Mouse (Mus musculus) midbrain, embryonic 11.5 days (tissue): ENCODE measurements at regions not wholly inside any gene's neighbourhood (a gene's known extent, or its start where the extent isn't known, plus 50 kb on each side); places are given as distances from the start of the nearest gene placed in this dataset.

Experiments used
- ATAC-seq: fragments of 200-750 bp; cut with Nextera tagmentation; 2 replicates; pipeline ENCODE4 v1.8.0; 2017; ENCODE audit warnings: moderate TSS enrichment, moderate library complexity; ENCODE audit not compliant: low FRiP score
- DNase-seq: peaks from one replicate; pipeline ENCODE4 v3.0.0; 2015; ENCODE audit warnings: low spot score; ENCODE audit errors: missing footprints
- H3K27ac ChIP-seq: fragments of 300-500 bp; sonication (generic); 2 replicates; pipeline ENCODE4 v1.5.1; 2014; ENCODE audit warnings: low read depth, low read length
- H3K27me3 ChIP-seq: fragments of 300-500 bp; sonication (generic); 2 replicates; pipeline ENCODE4 v1.6.1; 2014; ENCODE audit warnings: mild to moderate bottlenecking, low read length, moderate library complexity, mixed read lengths; ENCODE audit not compliant: control insufficient read depth, insufficient read depth
- H3K36me3 ChIP-seq: fragments of 300-500 bp; sonication (generic); 2 replicates; pipeline ENCODE4 v1.6.1; 2014; ENCODE audit warnings: mild to moderate bottlenecking, low read length, moderate library complexity, mixed read lengths; ENCODE audit not compliant: control insufficient read depth, insufficient read depth
- H3K4me1 ChIP-seq: fragments of 300-500 bp; sonication (generic); 2 replicates; pipeline ENCODE4 v1.6.1; 2014; ENCODE audit warnings: low read length; ENCODE audit not compliant: control insufficient read depth, insufficient read depth
- H3K4me2 ChIP-seq: fragments of 300-500 bp; sonication (generic); 2 replicates; pipeline ENCODE4 v1.6.1; 2014; ENCODE audit warnings: mild to moderate bottlenecking, moderate library complexity
- H3K4me3 ChIP-seq: fragments of 300-500 bp; sonication (generic); 2 replicates; pipeline ENCODE4 v1.5.1; 2014; ENCODE audit warnings: low read depth, low read length
- H3K9ac ChIP-seq: fragments of 300-500 bp; sonication (generic); 2 replicates; pipeline ENCODE4 v1.6.1; 2014; ENCODE audit warnings: low read length
- H3K9me3 ChIP-seq: fragments of 300-500 bp; sonication (generic); 2 replicates; pipeline ENCODE4 v1.6.1; 2016; ENCODE audit warnings: low read length; ENCODE audit not compliant: control insufficient read depth
- WGBS: fragments of 180-500 bp; shearing (Covaris S2); extraction: QIAGEN DNeasy Blood & Tissue Kit; methylation state at CpG from one replicate; pipeline ENCODE4 v1.1.7; 2014; 5-methylcytosine and 5-hydroxymethylcytosine counted together

DNA sequence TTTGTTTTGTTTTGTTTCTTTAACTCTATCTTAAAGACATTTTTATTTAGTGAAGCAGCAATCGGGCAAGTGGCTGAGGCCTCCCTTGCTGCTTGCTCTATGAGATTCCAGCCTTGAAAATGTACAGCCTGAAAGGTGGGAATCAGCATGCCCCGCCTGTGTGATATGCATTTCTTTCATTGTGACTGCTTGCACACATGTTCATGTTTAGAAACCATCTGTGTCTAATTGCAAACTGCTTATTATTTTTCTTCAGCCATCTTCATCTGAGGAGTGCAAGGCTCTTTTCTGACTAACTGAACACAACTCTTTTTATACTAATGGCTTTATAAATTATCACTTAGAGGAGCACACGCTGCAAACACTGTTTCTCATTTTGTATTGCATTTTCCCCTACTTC is 449.0 kb upstream of the Sptlc3 start:
- Histone ChIP-seq H3K27ac (no peak overlapping the region), H3K4me2 (no peak overlapping the region), H3K27me3 (no peaks in the 10 kb centered on the region), H3K4me1 (no peaks in the 10 kb centered on the region), H3K9ac (no peak overlapping the region), H3K36me3 (no peaks in the 10 kb centered on the region), H3K9me3 (no peaks in the 10 kb centered on the region), H3K4me3 (no peak overlapping the region)
- 78% methylated on average over 3 of the region's 3 CpGs for WGBS
- ATAC-seq = no peak
- DNase-seq = no peak

DNA sequence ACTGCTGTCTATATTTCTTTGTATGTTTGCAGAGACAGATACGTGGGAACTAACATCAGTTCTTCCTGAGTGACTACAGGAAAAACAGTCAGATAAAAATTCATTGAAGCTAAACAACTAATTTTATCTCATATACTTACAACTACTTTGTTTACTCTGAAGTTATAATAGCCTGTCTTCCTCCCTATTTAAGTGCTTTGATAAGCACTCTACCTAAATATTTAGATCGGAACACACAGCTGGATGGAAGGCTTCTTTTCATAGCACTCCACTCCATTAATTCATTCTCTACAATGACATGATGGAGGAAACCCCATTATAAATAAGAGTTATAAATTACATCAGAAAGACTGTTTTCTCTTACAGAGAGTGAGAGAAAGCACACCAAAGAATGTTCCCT is 438.5 kb upstream of the Sptlc3 start:
- Histone ChIP-seq H3K9me3 (no peaks in the 10 kb centered on the region), H3K4me2 (no peak overlapping the region), H3K9ac (no peak overlapping the region), H3K27ac (no peak overlapping the region), H3K36me3 (no peaks in the 10 kb centered on the region), H3K27me3 (no peaks in the 10 kb centered on the region), H3K4me1 (no peaks in the 10 kb centered on the region), H3K4me3 (no peak overlapping the region)
- WGBS = 89% methylated on average over 2 of the region's 2 CpGs
- ATAC-seq (no peak), DNase-seq (no peak)

DNA sequence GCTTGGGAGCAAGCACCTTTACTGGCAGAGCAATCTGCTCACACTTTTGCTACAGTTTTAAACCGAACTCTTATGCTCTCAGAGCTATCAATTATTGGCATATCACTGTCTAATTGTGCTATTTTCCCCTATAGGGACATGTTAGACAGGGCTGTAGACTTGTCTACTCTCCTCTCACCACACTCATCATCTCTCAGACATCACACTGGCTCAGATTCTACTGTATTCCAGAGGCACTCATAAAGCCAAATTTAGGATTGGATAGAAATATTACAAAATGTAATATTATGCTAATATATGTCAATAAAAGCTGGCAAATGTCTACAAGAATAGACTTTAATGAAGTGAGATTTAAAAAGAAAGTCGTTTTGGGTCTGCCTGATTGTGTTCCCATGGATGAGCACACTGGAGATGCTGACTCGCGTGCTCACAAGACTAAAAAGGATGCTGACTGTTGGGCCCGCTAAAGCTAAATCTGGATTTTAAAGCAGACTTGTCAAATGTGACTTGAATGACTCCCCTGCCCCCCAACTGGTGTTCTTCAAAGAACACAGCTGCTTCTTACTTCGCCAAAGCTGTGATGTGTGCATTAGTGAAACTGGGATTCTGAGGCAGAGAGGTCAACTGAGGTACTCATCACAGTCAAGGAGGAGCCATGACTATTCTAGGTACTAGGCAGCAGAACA is 424.3 kb upstream of the Sptlc3 start:
- no peak overlapping the region for H3K4me2 ChIP-seq
- H3K27me3 ChIP-seq = no peaks in the 10 kb centered on the region
- H3K9ac ChIP-seq = no peak overlapping the region
- WGBS = 84% methylated on average over 6 of the region's 6 CpGs
- no peak overlapping the region for H3K4me3 ChIP-seq
- no peaks in the 10 kb centered on the region for H3K36me3 ChIP-seq
- ATAC-seq = no peak
- no peaks in the 10 kb centered on the region for H3K4me1 ChIP-seq
- no peaks in the 10 kb centered on the region for H3K9me3 ChIP-seq
- DNase-seq = no peak
- H3K27ac ChIP-seq = no peak overlapping the region

DNA sequence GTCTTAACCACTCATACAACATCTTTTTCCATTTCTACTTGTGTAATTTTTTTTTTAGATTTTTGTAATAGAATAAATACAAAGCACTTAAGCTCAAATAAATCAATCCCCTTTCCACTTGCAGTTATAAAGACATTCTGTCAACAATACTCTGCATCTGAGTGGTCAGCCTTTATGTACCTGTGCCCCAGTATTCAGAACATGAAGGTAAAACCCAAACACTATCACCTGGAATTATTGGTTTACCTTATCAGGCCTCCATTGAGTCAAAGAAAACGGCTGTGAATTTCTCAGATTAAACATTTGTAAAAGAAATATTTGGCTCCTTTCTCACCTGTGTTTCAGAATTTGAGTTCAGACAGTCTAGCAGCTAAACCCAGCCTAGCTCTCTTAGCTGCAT is 422.0 kb upstream of the Sptlc3 start:
- Histone ChIP-seq H3K4me1 (no peaks in the 10 kb centered on the region), H3K27me3 (no peaks in the 10 kb centered on the region), H3K4me3 (no peak overlapping the region), H3K9me3 (no peaks in the 10 kb centered on the region), H3K4me2 (no peak overlapping the region), H3K27ac (no peak overlapping the region), H3K36me3 (no peaks in the 10 kb centered on the region), H3K9ac (no peak overlapping the region)
- 64% methylated on average over 1 of the region's 1 CpGs for WGBS
- ATAC-seq (no peak), DNase-seq (no peak)

DNA sequence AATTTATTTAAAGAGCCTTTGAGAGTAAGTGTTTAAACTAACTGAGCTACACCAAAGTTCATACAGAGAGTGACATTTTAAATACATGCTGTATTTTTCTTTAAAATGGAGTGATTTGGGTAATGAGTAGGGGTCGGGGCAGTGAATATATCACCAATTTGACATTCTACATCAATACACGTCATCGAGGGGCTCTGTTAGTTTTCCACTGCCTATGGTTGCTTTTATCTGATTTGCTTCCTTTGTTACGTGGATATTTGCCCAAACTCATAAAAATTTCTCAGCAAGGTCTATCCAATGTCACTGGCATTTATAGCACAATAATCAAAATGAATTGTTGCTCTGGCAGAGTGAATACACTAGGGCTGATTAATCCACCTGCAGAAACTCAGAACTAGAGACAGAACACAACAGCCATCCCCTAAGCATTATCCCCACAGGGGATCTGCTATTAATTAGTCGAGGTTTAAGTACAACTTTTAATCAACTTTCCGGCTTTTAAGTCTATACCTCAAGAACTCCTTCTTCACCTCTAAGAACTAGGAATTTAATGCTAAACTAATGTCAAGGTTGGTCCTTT is 400.1 kb upstream of the Sptlc3 start:
- DNase-seq (no peak), ATAC-seq (no peak)
- no peak overlapping the region for H3K4me2 ChIP-seq
- H3K4me3 ChIP-seq = no peak overlapping the region
- no peaks in the 10 kb centered on the region for H3K9me3 ChIP-seq
- no peaks in the 10 kb centered on the region for H3K27me3 ChIP-seq
- no peaks in the 10 kb centered on the region for H3K4me1 ChIP-seq
- 89% methylated on average over 6 of the region's 6 CpGs for WGBS
- no peak overlapping the region for H3K27ac ChIP-seq
- H3K9ac ChIP-seq = no peak overlapping the region
- no peaks in the 10 kb centered on the region for H3K36me3 ChIP-seq

DNA sequence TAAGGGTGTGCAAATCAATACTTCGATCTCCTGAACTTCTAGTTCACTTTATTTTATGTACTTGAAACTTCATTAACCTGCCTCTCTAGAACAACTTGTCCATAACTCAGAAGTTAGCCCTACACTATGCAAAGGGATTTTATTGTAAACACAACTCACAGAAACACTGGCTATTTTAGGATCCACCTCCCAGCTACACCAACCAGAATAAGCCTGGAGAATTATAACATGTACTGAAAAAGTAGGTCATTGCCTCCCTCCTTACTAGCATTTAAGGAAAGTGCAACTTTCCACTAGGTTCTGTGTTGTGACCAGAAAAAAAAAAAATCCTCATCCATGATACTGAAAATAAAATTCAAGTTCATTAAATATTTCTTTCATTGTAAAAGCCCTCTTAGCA is 382.0 kb upstream of the Sptlc3 start:
- Histone ChIP-seq H3K27me3 (no peaks in the 10 kb centered on the region), H3K9me3 (no peaks in the 10 kb centered on the region), H3K27ac (no peak overlapping the region), H3K36me3 (no peaks in the 10 kb centered on the region), H3K4me1 (no peaks in the 10 kb centered on the region), H3K4me3 (no peak overlapping the region), H3K9ac (no peak overlapping the region), H3K4me2 (no peak overlapping the region)
- ATAC-seq (no peak), DNase-seq (no peak)
- WGBS = 76% methylated on average over 1 of the region's 1 CpGs

DNA sequence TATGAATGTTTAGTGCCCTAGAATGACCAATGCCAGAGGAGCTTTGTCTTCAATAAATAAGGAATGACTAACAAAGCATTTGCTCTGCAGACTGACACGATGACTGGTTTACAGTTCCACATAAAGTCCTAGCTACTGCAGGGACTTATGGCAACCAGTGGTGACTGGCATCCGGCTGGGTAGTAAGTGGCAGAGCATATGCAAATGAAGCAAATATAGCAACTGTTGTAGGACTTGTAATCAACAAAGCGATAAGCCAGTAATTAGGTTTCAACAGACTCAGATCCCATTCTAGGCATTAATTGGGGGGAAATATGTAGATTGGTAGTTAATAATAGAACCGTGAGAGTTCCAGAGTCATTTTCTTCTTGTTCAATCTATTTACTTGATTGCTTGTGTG is 379.2 kb upstream of the Sptlc3 start:
- Histone ChIP-seq H3K4me1 (no peaks in the 10 kb centered on the region), H3K27me3 (no peaks in the 10 kb centered on the region), H3K4me3 (no peak overlapping the region), H3K9me3 (no peaks in the 10 kb centered on the region), H3K36me3 (no peaks in the 10 kb centered on the region), H3K4me2 (no peak overlapping the region), H3K9ac (no peak overlapping the region), H3K27ac (no peak overlapping the region)
- DNase-seq (peak; percentile 37), ATAC-seq (no peak)
- 96% methylated on average over 4 of the region's 4 CpGs for WGBS

GRCm38 (mm10) chr2:139120905-139121304 is 372.8 kb upstream of the Sptlc3 start:
- Histone ChIP-seq H3K4me3 (no peak overlapping the region), H3K36me3 (no peaks in the 10 kb centered on the region), H3K9ac (no peak overlapping the region), H3K4me2 (no peak overlapping the region), H3K27ac (no peak overlapping the region), H3K27me3 (no peaks in the 10 kb centered on the region), H3K9me3 (no peaks in the 10 kb centered on the region), H3K4me1 (no peaks in the 10 kb centered on the region)
- WGBS = 84% methylated on average over 1 of the region's 1 CpGs
- DNase-seq (peak; percentile 39), ATAC-seq (no peak)

DNA sequence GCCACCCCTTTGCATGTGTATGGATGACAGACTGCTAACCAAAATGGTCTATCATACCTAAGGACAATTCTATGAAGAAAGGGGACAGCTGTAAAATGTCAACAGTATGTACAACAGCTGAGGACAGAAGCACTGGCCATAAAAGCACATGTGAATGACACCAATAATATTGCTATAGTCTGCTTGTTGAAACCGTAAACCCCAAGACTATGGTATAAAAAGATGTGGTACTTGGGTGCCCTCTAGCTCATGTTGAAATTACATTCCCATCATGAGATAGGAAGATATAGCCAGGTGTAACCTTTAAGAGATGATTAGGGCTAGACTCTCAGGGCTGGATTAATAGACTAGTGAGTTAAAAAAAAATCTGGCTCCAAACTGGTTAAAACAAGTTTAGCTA is 361.6 kb upstream of the Sptlc3 start:
- DNase-seq = peak; percentile 19
- no peak for ATAC-seq
- no peaks in the 10 kb centered on the region for H3K4me1 ChIP-seq
- H3K9ac ChIP-seq = no peak overlapping the region
- no peak overlapping the region for H3K4me2 ChIP-seq
- no peak overlapping the region for H3K27ac ChIP-seq
- H3K9me3 ChIP-seq = no peaks in the 10 kb centered on the region
- no peak overlapping the region for H3K4me3 ChIP-seq
- H3K27me3 ChIP-seq = no peaks in the 10 kb centered on the region
- 89% methylated on average over 1 of the region's 1 CpGs for WGBS
- no peaks in the 10 kb centered on the region for H3K36me3 ChIP-seq
